Mouse (Mus musculus): ENCODE data around the gene St7. TPM values are rescaled to one million over a fixed set of nuclear protein-coding genes. Genes with fewer than 3 reads are reported as not detected.

The St7 gene
- polyA plus RNA-seq, 1 experiment, result 8.9 TPM

DNA sequence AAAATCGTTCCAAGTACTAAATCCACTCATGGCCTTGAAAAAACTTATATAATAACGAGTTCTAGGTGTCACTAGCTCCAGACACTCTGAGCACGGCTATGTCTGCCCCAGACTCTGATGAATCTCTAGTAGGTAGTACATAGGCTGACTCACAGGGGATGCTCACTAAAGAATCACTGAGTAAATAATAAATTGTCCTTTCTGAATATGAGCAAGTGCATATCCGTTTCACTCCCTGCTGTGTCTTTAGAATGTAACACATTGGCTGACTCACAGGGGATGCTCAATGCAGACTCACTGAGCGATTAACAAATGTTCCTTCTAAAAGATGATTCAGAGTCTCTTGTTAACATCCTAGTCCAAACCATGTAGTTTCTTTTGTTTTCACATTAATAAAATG lies 285.6 kb downstream of the St7 start:
- WGBS, result 74% methylated on average over 5 of the region's 5 CpGs
- no peak for DNase-seq (ENCODE audit: low read depth, low spot score)

- no peak for DNase-seq (ENCODE audit: low read depth, low spot score)
- 85% methylated on average over 3 of the region's 3 CpGs for WGBS
Measured at GRCm38 (mm10) chr6:17978881-17979280, 286.1 kb downstream of the St7 start.

DNA sequence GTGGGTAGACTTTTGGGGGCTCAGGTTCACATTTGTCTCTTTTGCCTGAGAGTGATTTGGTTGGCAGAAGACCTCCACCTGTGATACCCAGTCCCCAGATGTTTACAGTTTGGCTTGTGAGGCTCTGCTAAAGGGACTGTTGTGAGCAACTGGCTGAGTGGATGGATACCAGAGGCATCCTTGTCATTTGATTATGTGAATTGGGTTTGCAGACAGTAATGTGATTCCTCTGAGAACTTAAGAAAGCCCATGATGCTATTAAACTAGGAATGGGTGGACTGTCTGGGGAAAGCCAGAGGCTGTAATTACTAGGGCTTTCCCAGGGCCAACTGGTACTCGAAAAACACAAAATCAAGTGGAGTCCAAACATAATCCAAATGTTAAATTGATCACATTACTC lies 286.6 kb downstream of the St7 start:
- 68% methylated on average over 1 of the region's 1 CpGs for WGBS
- no peak for DNase-seq (ENCODE audit: low read depth, low spot score)

- no peak for DNase-seq (ENCODE audit: low read depth, low spot score)
- WGBS, result 55% methylated on average over 9 of the region's 9 CpGs
Measured at GRCm38 (mm10) chr6:17990173-17991028, 297.7 kb downstream of the St7 start.

GRCm38 (mm10) chr6:17991625-17992024 lies 298.9 kb downstream of the St7 start:
- WGBS, result 75% methylated on average over 7 of the region's 7 CpGs
- DNase-seq (ENCODE audit: low read depth, low spot score), result no peak

Other genes starting within 250 kb of the St7 start
- gene Met, start 229.1 kb upstream of the St7 start, polyA plus RNA-seq (2012; rRNA removed), result 6.8 and 12.7 TPM in 2 replicates
- gene Capza2, start 56.7 kb upstream of the St7 start, polyA plus RNA-seq (2012; rRNA removed), result 21.5 and 24.8 TPM in 2 replicates

All from large intestine, adult 2 months (tissue).